Mouse (Mus musculus) embryonic facial prominence, embryonic 14.5 days (tissue): ENCODE data around the gene Tubd1. TPM values are rescaled to one million over a fixed set of nuclear protein-coding genes. Genes with fewer than 3 reads are reported as not detected.

Source experiments
- ATAC-seq: fragments of 200-750 bp; cut with Nextera tagmentation; 2 replicates; pipeline ENCODE4 v1.8.0; 2017; ENCODE audit warnings: low read depth, moderate number of reproducible peaks, moderate TSS enrichment
- DNase-seq: peaks from one replicate; pipeline ENCODE4 v3.0.0-alpha.2; 2015; ENCODE audit warnings: low spot score
- H3K27ac ChIP-seq: fragments of 300-500 bp; sonication (generic); replicated peaks from 2 replicates; pipeline ENCODE4 v1.5.1; 2014; ENCODE audit warnings: low read depth, mild to moderate bottlenecking, low read length, moderate library complexity
- H3K27me3 ChIP-seq: fragments of 300-500 bp; sonication (generic); replicated peaks from 2 replicates; pipeline ENCODE4 v1.6.1; 2014; ENCODE audit warnings: low read length; ENCODE audit not compliant: control insufficient read depth, insufficient read depth
- H3K36me3 ChIP-seq: fragments of 300-500 bp; sonication (generic); 2 replicates; pipeline ENCODE4 v1.6.1; 2014; ENCODE audit warnings: low read length, mixed read lengths; ENCODE audit not compliant: control insufficient read depth, insufficient read depth
- H3K4me1 ChIP-seq: fragments of 300-500 bp; sonication (generic); 2 replicates; pipeline ENCODE4 v1.6.1; 2014; ENCODE audit warnings: antibody characterized with exemption, low read length; ENCODE audit not compliant: control insufficient read depth, insufficient read depth
- H3K4me2 ChIP-seq: fragments of 300-500 bp; sonication (generic); 2 replicates; pipeline ENCODE4 v1.6.1; 2014; ENCODE audit warnings: low read depth, mild to moderate bottlenecking, low read length, moderate library complexity, mixed read lengths
- H3K4me3 ChIP-seq: fragments of 300-500 bp; sonication (generic); 2 replicates; pipeline ENCODE4 v1.5.1; 2014; ENCODE audit warnings: low read depth, mild to moderate bottlenecking, low read length
- H3K9ac ChIP-seq: fragments of 300-500 bp; sonication (generic); 2 replicates; pipeline ENCODE4 v1.6.1; 2014; ENCODE audit warnings: low read depth, mild to moderate bottlenecking, low read length, moderate library complexity, mixed read lengths
- H3K9me3 ChIP-seq: fragments of 300-500 bp; sonication (generic); 2 replicates; pipeline ENCODE4 v1.6.1; 2016; ENCODE audit warnings: low read length; ENCODE audit not compliant: control insufficient read depth
- WGBS: fragments of 180-500 bp; shearing (Covaris S2); extraction: QIAGEN DNeasy Blood & Tissue Kit; methylation state at CpG from one replicate; pipeline ENCODE4 v1.1.7; 2014; 5-methylcytosine and 5-hydroxymethylcytosine counted together
- polyA plus RNA-seq: library from polyadenylated mRNA; unstranded; fragments of >200 nt; fragmentation: Nextera tagmentation; extraction: Ambion mirVana; gene quantifications from 2 replicates; pipeline ENCODE4 v1.2.1, GENCODE M21; 2014

Tubd1 gene
- polyA plus RNA-seq, 1 experiment from 2014 or later, result 10.8 TPM

DNA sequence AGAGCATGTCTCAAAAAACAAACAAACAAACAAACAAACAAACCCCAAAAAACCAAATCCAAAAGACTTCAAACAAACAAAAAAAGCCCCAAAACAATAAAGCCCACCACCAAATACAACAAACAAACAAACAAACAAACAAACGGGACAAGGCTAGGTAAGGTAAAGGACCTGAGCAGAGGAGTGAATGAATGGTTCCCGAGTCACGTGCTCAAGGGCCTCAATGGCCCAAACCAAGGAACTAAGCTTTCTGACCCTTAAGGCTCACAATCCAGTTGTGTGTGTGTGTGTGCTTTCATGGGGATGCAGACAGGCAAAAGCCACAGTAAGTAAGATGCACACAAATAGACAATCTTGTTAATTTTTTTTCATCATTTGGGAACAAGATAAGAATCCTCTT is 59.5 kb downstream of the Tubd1 start:
- Histone ChIP-seq H3K36me3 (peaks cover 13% of the 10 kb centered on the region), H3K4me1 (no peaks in the 10 kb centered on the region), H3K27me3 (no peaks in the 10 kb centered on the region), H3K9me3 (no peaks in the 10 kb centered on the region), H3K4me2 (no peak overlapping the region), H3K9ac (no peak overlapping the region), H3K27ac (no peak overlapping the region), H3K4me3 (no peak overlapping the region)
- WGBS, result 86% methylated on average over 3 of the region's 3 CpGs
- ATAC-seq (no peak), DNase-seq (no peak)

DNA sequence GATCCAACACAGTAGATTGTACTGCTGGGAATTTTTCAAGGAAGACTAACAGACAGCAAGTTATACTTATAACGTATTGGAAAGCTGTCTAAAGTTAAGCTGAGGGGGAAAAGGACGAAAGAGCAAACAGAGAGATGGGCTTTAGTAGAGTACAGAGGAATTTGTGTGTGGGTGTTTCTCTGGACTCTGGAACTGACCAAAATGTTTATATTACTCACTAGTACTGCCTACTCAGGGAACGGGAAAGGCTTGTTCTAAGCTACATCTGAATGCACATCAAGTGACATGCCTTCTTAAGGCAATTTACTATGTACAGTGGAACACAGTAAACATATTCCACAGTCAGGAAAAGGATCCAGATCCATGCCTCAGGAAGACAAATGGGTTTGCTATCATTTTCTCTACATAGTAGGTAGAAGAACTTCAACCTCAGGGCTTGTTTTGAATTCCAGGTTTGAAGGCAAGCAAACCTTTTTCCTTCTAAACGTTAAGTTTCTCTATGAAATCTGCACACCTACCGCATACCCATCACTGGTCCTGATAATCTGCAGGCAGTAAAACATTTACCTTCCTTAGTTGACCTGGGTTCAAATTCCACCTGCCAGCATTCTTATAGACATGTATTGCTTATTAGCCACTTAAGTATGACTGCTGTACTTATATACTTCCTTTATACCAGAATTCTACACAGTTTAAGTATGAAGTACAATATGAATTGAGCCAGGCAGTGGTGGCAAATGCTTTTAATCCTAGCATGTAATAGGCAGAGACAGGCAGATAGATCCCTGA is 60.1 kb downstream of the Tubd1 start:
- no peak overlapping the region for H3K27ac ChIP-seq
- DNase-seq, result no peak
- no peak overlapping the region for H3K9ac ChIP-seq
- H3K9me3 ChIP-seq, result no peaks in the 10 kb centered on the region
- H3K4me3 ChIP-seq, result no peak overlapping the region
- H3K27me3 ChIP-seq, result no peaks in the 10 kb centered on the region
- no peaks in the 10 kb centered on the region for H3K4me1 ChIP-seq
- no peak for ATAC-seq
- WGBS, result 87% methylated on average over 5 of the region's 5 CpGs
- peaks cover 13% of the 10 kb centered on the region for H3K36me3 ChIP-seq
- H3K4me2 ChIP-seq, result no peak overlapping the region

DNA sequence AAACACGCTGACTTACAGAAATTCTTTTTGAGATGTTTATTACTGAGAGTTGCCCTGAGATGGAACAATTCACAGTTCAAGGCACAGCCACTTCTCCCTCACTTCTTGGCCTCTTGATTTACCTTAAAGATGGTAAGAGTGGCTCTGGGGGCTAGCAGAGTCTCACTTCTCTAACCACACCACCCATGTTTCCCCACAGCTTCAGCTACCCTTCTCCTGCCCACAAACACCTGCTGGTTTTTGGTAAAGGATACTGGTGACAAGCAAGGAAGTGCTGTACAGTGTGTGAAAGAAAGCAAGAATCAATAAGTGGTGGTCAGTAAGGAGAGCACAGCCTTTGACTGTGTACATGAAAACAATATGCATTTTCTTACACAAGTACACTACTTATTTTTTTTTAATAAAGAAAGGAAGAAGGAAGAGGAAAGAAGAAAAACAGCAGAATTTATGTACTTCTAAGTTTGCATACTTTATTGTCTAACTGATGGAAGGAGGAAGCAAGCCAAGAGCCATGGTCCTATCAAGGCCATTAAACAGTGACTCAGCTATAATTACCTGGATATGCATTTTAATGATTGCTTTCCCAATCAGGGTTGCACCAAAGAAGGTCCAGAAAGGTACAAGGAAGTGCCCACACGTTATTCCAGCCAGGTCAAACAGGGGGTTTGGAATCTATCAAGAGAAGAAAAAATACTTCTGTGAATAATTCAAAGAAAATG is 62.0 kb downstream of the Tubd1 start:
- 86% methylated on average over 2 of the region's 2 CpGs for WGBS
- Histone ChIP-seq H3K4me1 (no peaks in the 10 kb centered on the region), H3K9ac (no peak overlapping the region), H3K27me3 (no peaks in the 10 kb centered on the region), H3K4me2 (no peak overlapping the region), H3K9me3 (no peaks in the 10 kb centered on the region), H3K27ac (no peak overlapping the region), H3K4me3 (no peak overlapping the region), H3K36me3 (peaks cover 18% of the 10 kb centered on the region)
- DNase-seq (no peak), ATAC-seq (no peak)

DNA sequence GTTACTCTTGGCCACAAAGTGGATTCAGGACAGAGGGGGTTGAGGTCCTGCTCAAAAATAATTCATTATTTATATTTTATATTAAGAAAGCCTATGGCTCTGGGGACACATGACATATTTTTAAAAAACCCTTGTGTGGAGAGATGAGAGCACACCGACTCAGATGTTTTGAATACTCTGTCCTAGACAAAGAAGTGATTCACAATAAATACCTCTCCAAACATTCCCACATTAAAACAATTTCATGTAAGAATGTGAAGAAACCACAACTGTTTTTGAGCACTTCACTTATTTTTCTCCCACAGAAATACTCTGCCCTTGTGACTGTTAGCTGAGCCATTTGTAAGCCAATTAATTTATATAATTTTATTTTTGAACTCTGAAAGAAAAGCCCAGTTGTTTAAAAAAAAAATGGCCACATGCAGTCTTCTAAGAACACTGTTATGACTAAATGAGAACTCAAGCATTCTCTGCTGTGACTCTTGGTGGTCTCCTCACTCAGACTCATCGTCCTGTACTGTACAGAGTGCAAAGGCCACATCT is 63.1 kb downstream of the Tubd1 start:
- no peak for DNase-seq

DNA sequence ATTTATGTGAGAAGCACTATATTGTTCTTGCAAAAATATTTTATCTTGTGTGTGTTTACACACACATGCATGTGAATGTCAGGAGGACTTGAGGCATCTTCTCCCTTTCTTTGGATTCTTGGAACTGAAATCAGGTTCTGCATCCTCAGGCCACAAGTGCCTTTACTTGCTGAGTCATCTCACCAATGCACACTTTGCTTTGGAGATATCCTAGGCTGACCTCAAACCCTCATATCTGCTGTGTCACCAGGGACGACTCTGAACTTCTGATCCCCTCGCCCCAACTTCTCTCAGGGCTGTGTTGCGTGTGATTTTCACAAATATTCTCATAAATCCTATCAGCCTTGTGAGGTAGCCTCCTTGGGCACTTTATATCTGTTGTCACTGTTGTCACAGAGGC is 65.4 kb downstream of the Tubd1 start:
- DNase-seq (no peak), ATAC-seq (no peak)
- Histone ChIP-seq H3K4me3 (no peak overlapping the region), H3K36me3 (peaks cover 18% of the 10 kb centered on the region), H3K9ac (no peak overlapping the region), H3K4me1 (no peaks in the 10 kb centered on the region), H3K27me3 (no peaks in the 10 kb centered on the region), H3K27ac (no peak overlapping the region), H3K9me3 (no peaks in the 10 kb centered on the region), H3K4me2 (no peak overlapping the region)
- WGBS, result 88% methylated on average over 3 of the region's 3 CpGs

More for the DNA sequence above, 63.1 kb downstream of the Tubd1 start:
- 57% methylated on average over 2 of the region's 2 CpGs for WGBS
- H3K4me1 ChIP-seq, result no peaks in the 10 kb centered on the region
- H3K4me2 ChIP-seq, result no peak overlapping the region
- no peak for ATAC-seq
- no peak overlapping the region for H3K4me3 ChIP-seq
- no peak overlapping the region for H3K27ac ChIP-seq
- no peak overlapping the region for H3K9ac ChIP-seq
- H3K27me3 ChIP-seq, result no peaks in the 10 kb centered on the region
- H3K9me3 ChIP-seq, result no peaks in the 10 kb centered on the region
- peaks cover 18% of the 10 kb centered on the region for H3K36me3 ChIP-seq

DNA sequence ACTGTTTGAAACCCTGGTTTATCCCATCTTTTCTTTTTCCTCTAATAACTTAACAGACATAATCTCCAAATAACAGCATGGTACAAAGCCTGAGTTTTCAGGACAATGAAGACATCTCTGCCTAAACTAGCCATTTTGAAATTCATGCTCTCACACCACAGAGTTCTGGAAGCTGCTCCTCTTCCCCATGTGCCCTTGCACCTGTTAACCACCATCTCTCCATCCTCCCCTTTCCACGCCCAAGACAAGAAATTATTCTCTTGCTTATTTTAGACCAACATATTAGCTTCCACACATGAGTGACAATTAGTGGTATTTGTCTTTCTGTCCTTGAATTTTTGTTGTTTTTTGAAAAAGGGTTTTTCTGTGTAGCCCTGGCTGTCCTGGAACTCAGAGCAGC is 67.2 kb downstream of the Tubd1 start:
- Histone ChIP-seq H3K27me3 (no peaks in the 10 kb centered on the region), H3K27ac (no peak overlapping the region), H3K4me2 (no peak overlapping the region), H3K36me3 (0 out of 2 replicates have a peak, but pooled peaks cover 6% of the 10 kb centered on the region), H3K9me3 (no peaks in the 10 kb centered on the region), H3K4me1 (no peaks in the 10 kb centered on the region), H3K9ac (no peak overlapping the region), H3K4me3 (no peak overlapping the region)
- DNase-seq (no peak), ATAC-seq (no peak)
- WGBS, result 94% methylated on average over 1 of the region's 1 CpGs

DNA sequence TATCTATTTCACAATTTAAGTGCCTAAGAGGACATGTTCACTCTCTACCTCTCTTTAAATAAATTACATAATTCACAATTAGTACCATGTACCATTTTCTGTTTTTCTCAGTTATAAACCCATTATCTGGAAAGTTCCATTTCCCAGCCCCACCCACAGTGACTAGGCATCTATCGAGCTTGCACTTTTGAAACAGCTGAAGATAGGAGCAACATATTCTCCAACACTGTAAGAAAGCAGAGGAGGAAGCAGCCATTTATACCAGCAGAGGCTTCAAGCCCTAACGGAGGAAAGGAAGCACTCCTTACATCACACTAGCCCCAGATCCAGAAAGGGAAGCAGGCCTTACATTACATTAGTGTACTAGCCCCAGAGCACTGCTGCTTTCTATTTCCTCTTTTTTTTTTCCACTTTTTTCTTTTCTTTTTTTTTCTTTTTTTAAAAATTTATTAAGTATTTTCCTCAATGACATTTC is 69.3 kb downstream of the Tubd1 start:
- 77% methylated on average over 2 of the region's 2 CpGs for WGBS
- no peak overlapping the region for H3K4me2 ChIP-seq
- no peak overlapping the region for H3K27ac ChIP-seq
- no peaks in the 10 kb centered on the region for H3K9me3 ChIP-seq
- no peak overlapping the region for H3K4me3 ChIP-seq
- no peak for ATAC-seq
- no peak overlapping the region for H3K9ac ChIP-seq
- H3K36me3 ChIP-seq, result 0 out of 2 replicates have a peak, but pooled peaks cover 6% of the 10 kb centered on the region
- no peaks in the 10 kb centered on the region for H3K27me3 ChIP-seq
- no peak for DNase-seq
- H3K4me1 ChIP-seq, result no peaks in the 10 kb centered on the region

DNA sequence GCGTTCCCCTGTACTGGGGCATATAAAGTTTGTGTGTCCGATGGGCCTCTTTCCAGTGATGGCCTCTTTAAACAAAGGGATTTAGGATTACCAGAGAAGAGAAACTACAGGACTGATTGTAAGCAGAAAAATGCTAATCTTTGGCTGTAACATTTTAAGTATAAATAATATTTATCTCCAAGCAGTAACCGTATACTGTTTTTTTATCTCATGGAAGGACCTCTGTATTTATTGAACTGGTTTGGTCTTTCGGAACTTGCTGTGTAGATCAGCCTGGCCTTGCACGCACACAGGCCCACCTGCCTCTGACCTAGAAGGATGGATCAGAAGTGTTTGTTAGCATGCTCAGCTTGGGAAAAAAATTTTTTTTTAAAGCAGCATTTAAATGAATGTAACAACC is 69.8 kb downstream of the Tubd1 start:
- Histone ChIP-seq H3K36me3 (0 out of 2 replicates have a peak, but pooled peaks cover 6% of the 10 kb centered on the region), H3K9ac (no peak overlapping the region)

More for the DNA sequence above, 69.8 kb downstream of the Tubd1 start:
- H3K4me3 ChIP-seq, result no peak overlapping the region
- ATAC-seq, result no peak
- DNase-seq, result no peak
- no peaks in the 10 kb centered on the region for H3K4me1 ChIP-seq
- no peak overlapping the region; the same call in 1 of the 2 replicates for H3K27ac ChIP-seq
- H3K4me2 ChIP-seq, result no peak overlapping the region
- H3K9me3 ChIP-seq, result no peaks in the 10 kb centered on the region
- no peaks in the 10 kb centered on the region for H3K27me3 ChIP-seq
- 84% methylated on average over 5 of the region's 5 CpGs for WGBS
